Mouse (Mus musculus): ENCODE results near the gene Dnal1. TPM values are rescaled to one million over a fixed set of nuclear protein-coding genes. Genes with fewer than 3 reads are reported as not detected.

The Dnal1 gene
- polyA plus RNA-seq, 1 experiment from 2014 or later = 7.5 TPM

- Histone ChIP-seq H3K4me2 (peak overlapping the region; percentile 19; the same call in 1 of the 2 replicates), H3K36me3 (0 out of 2 replicates have a peak, but pooled peaks cover 9% of the 10 kb centered on the region), H3K27me3 (no peaks in the 10 kb centered on the region), H3K4me1 (peaks cover 84% of the 10 kb centered on the region), H3K4me3 (no peak overlapping the region), H3K9ac (peak overlapping the region; percentile 36; the same call in 1 of the 2 replicates), H3K9me3 (no peaks in the 10 kb centered on the region), H3K27ac (peak overlapping the region; percentile 78)
- WGBS = 50% methylated on average over 14 of the region's 14 CpGs
- no peak for ATAC-seq (ENCODE audit: insufficient number of reproducible peaks, insufficient read depth, low FRiP score, low TSS enrichment, low read depth)
Observed at GRCm38 (mm10) chr12:84188881-84189444, 74.8 kb downstream of the Dnal1 start.

- no peak for ATAC-seq (ENCODE audit: insufficient number of reproducible peaks, insufficient read depth, low FRiP score, low TSS enrichment, low read depth)
- WGBS = 47% methylated on average over 13 of the region's 15 CpGs
- H3K9ac ChIP-seq = no peak overlapping the region
- no peak overlapping the region for H3K27ac ChIP-seq
- H3K4me3 ChIP-seq = no peak overlapping the region
- peak overlapping the region; percentile 94; the same call in 1 of the 2 replicates for H3K4me2 ChIP-seq
- 0 out of 2 replicates have a peak, but pooled peaks cover 9% of the 10 kb centered on the region for H3K36me3 ChIP-seq
- H3K9me3 ChIP-seq = no peaks in the 10 kb centered on the region
- H3K4me1 ChIP-seq = peaks cover 85% of the 10 kb centered on the region
- no peaks in the 10 kb centered on the region for H3K27me3 ChIP-seq
Observed at GRCm38 (mm10) chr12:84190151-84190820, 76.1 kb downstream of the Dnal1 start.

GRCm38 (mm10) chr12:84191190-84191589 is 77.0 kb downstream of the Dnal1 start:
- 57% methylated on average over 7 of the region's 7 CpGs for WGBS
- H3K27ac ChIP-seq = no peak overlapping the region
- H3K4me3 ChIP-seq = no peak overlapping the region; the same call in 1 of the 2 replicates
- H3K36me3 ChIP-seq = 0 out of 2 replicates have a peak, but pooled peaks cover 8% of the 10 kb centered on the region
- no peak overlapping the region for H3K9ac ChIP-seq
- no peak for ATAC-seq (ENCODE audit: insufficient number of reproducible peaks, insufficient read depth, low FRiP score, low TSS enrichment, low read depth)
- peaks cover 84% of the 10 kb centered on the region for H3K4me1 ChIP-seq
- H3K4me2 ChIP-seq = peak overlapping the region; percentile 94; the same call in 1 of the 2 replicates
- H3K9me3 ChIP-seq = no peaks in the 10 kb centered on the region
- H3K27me3 ChIP-seq = no peaks in the 10 kb centered on the region

- Histone ChIP-seq H3K36me3 (0 out of 2 replicates have a peak, but pooled peaks cover 2% of the 10 kb centered on the region), H3K27me3 (no peaks in the 10 kb centered on the region), H3K4me3 (peak overlapping the region; percentile 68), H3K9me3 (no peaks in the 10 kb centered on the region), H3K9ac (no peak overlapping the region), H3K27ac (no peak overlapping the region), H3K4me1 (peaks cover 84% of the 10 kb centered on the region), H3K4me2 (peak overlapping the region; percentile 94)
- ATAC-seq (ENCODE audit: insufficient number of reproducible peaks, insufficient read depth, low FRiP score, low TSS enrichment, low read depth) = no peak
- WGBS = 34% methylated on average over 5 of the region's 5 CpGs
Observed at GRCm38 (mm10) chr12:84191770-84192169, 77.6 kb downstream of the Dnal1 start.

- no peak for ATAC-seq (ENCODE audit: insufficient number of reproducible peaks, insufficient read depth, low FRiP score, low TSS enrichment, low read depth)
- H3K36me3 ChIP-seq = no peaks in the 10 kb centered on the region
- 3% methylated on average over 13 of the region's 13 CpGs for WGBS
- H3K27ac ChIP-seq = peak overlapping the region; percentile 96; the same call in 1 of the 2 replicates
- peak overlapping the region; percentile 68 for H3K4me3 ChIP-seq
- no peaks in the 10 kb centered on the region for H3K9me3 ChIP-seq
- H3K27me3 ChIP-seq = no peaks in the 10 kb centered on the region
- peak overlapping the region; percentile 95 for H3K9ac ChIP-seq
- peak overlapping the region; percentile 94 for H3K4me2 ChIP-seq
- H3K4me1 ChIP-seq = peaks cover 84% of the 10 kb centered on the region
Observed at GRCm38 (mm10) chr12:84192280-84192679, 78.1 kb downstream of the Dnal1 start.

- Histone ChIP-seq H3K4me3 (peak overlapping the region; percentile 68), H3K4me1 (peaks cover 84% of the 10 kb centered on the region), H3K4me2 (peak overlapping the region; percentile 94), H3K9ac (peak overlapping the region; percentile 95), H3K36me3 (no peaks in the 10 kb centered on the region), H3K27ac (peak overlapping the region; percentile 96), H3K27me3 (no peaks in the 10 kb centered on the region), H3K9me3 (no peaks in the 10 kb centered on the region)
- no peak for ATAC-seq (ENCODE audit: insufficient number of reproducible peaks, insufficient read depth, low FRiP score, low TSS enrichment, low read depth)
- WGBS = under 1% methylated on average over 98 of the region's 102 CpGs
Observed at GRCm38 (mm10) chr12:84192741-84193641, 78.8 kb downstream of the Dnal1 start.

GRCm38 (mm10) chr12:84193642-84194399 is 79.7 kb downstream of the Dnal1 start:
- Histone ChIP-seq H3K9ac (peak overlapping the region; percentile 95), H3K27ac (peak overlapping the region; percentile 96), H3K27me3 (no peaks in the 10 kb centered on the region), H3K4me3 (peak overlapping the region; percentile 68), H3K4me2 (peak overlapping the region; percentile 94), H3K36me3 (no peaks in the 10 kb centered on the region), H3K9me3 (no peaks in the 10 kb centered on the region), H3K4me1 (peaks cover 83% of the 10 kb centered on the region)
- WGBS = under 1% methylated on average over 48 of the region's 49 CpGs
- ATAC-seq (ENCODE audit: insufficient number of reproducible peaks, insufficient read depth, low FRiP score, low TSS enrichment, low read depth) = peak; percentile 82

GRCm38 (mm10) chr12:84194400-84195109 is 80.4 kb downstream of the Dnal1 start:
- peak overlapping the region; percentile 96 for H3K27ac ChIP-seq

GRCm38 (mm10) chr12:84195195-84195594 is 81.0 kb downstream of the Dnal1 start:
- no peaks in the 10 kb centered on the region for H3K27me3 ChIP-seq
- no peak overlapping the region for H3K27ac ChIP-seq
- 0 out of 2 replicates have a peak, but pooled peaks cover 1% of the 10 kb centered on the region for H3K36me3 ChIP-seq
- 35% methylated on average over 6 of the region's 6 CpGs for WGBS
- H3K4me2 ChIP-seq = no peak overlapping the region
- peaks cover 72% of the 10 kb centered on the region for H3K4me1 ChIP-seq
- H3K9ac ChIP-seq = no peak overlapping the region
- no peak for ATAC-seq (ENCODE audit: insufficient number of reproducible peaks, insufficient read depth, low FRiP score, low TSS enrichment, low read depth)
- no peaks in the 10 kb centered on the region for H3K9me3 ChIP-seq
- no peak overlapping the region for H3K4me3 ChIP-seq

More at GRCm38 (mm10) chr12:84194400-84195109, 80.4 kb downstream of the Dnal1 start:
- WGBS = 4% methylated on average over 13 of the region's 13 CpGs
- no peak for ATAC-seq (ENCODE audit: insufficient number of reproducible peaks, insufficient read depth, low FRiP score, low TSS enrichment, low read depth)
- Histone ChIP-seq H3K9me3 (no peaks in the 10 kb centered on the region), H3K36me3 (no peaks in the 10 kb centered on the region), H3K4me2 (peak overlapping the region; percentile 94), H3K4me1 (peaks cover 79% of the 10 kb centered on the region), H3K9ac (peak overlapping the region; percentile 95), H3K27me3 (no peaks in the 10 kb centered on the region), H3K4me3 (peak overlapping the region; percentile 68)

Data from embryonic facial prominence, embryonic 13.5 days (tissue).